ENCODE assay signal across 9 mouse cellular contexts in genomic region chr8:120520707-120521590, GRCm38 (mm10).
DNase-seq lines count a peak whose midpoint lies in the region; ATAC-seq lines count a peak whose summit lies in the region.
"Had no signal": no experiment of that assay in that cellular context is flagged by ENCODE, and none has a peak within 500 bp of the region (broad histone marks: within the 10 kb centered on the region; RNA-seq: fewer than 3 reads in every experiment).

No protein-coding gene starts in this region.

- ATAC-seq in megakaryocyte, adult 5-6 weeks (ENCODE audit: poor library complexity, severe bottlenecking), result no peak
- peak; percentile 50; the same call in 1 of the 2 replicates for ATAC-seq in embryonic facial prominence, embryonic 11.5 days (replicated peaks; ENCODE audit: insufficient number of reproducible peaks, low FRiP score, low TSS enrichment, low read depth)
- peak; percentile 84 for ATAC-seq in hindbrain, embryonic 11.5 days (ENCODE audit: low FRiP score)

- H3K36me3 ChIP-seq in megakaryocyte, embryonic 14.5 days (replicated peaks; ENCODE audit: low read length), result peaks cover 96% of the 10 kb centered on the region
- no peaks in the 10 kb centered on the region for H3K36me3 ChIP-seq in embryonic facial prominence, embryonic 11.5 days (replicated peaks; ENCODE audit: control insufficient read depth, insufficient read depth, low read depth, low read length)
- H3K36me3 ChIP-seq in hindbrain, embryonic 11.5 days (ENCODE audit: control insufficient read depth, insufficient read depth, low read length), result no peaks in the 10 kb centered on the region

- peak; percentile 68 for DNase-seq in embryonic facial prominence, embryonic 11.5 days (ENCODE audit: low spot score)
- peak; percentile 81 for DNase-seq in hindbrain, embryonic 11.5 days (ENCODE audit: low spot score)
- DNase-seq in lung, postnatal 25 days (ENCODE audit: low spot score), result peak; percentile 57
- DNase-seq in adrenal gland, postnatal 10 days, result no peak
- no peak for DNase-seq in right cerebral cortex, adult 2 months (ENCODE audit: low spot score in 2 of 2)
- no peak for DNase-seq in frontal cortex, postnatal 25 days (ENCODE audit: low spot score in 2 of 2)

- peak overlapping the region; percentile 18 for H3K4me3 ChIP-seq in megakaryocyte, embryonic 14.5 days (replicated peaks)
- H3K4me3 ChIP-seq in embryonic facial prominence, embryonic 11.5 days (ENCODE audit: low read depth, low read length), result no peak overlapping the region
- H3K4me3 ChIP-seq in hindbrain, embryonic 11.5 days (ENCODE audit: low read depth, low read length), result no peak overlapping the region

- H3K4me1 ChIP-seq in megakaryocyte, embryonic 14.5 days, result peaks cover 100% of the 10 kb centered on the region
- H3K4me1 ChIP-seq in embryonic facial prominence, embryonic 11.5 days (ENCODE audit: control insufficient read depth, insufficient read depth, low read length), result peaks cover 19% of the 10 kb centered on the region
- H3K4me1 ChIP-seq in hindbrain, embryonic 11.5 days (replicated peaks; ENCODE audit: control insufficient read depth, insufficient read depth, low read length), result peaks cover 54% of the 10 kb centered on the region

- 12% methylated on average over 20 of the region's 20 CpGs for WGBS in embryonic facial prominence, embryonic 11.5 days
- WGBS in hindbrain, embryonic 11.5 days, result 12% methylated on average over 19 of the region's 20 CpGs

- H3K9me3 ChIP-seq in megakaryocyte, embryonic 14.5 days, result no peaks in the 10 kb centered on the region
- no peaks in the 10 kb centered on the region for H3K9me3 ChIP-seq in embryonic facial prominence, embryonic 11.5 days (replicated peaks; ENCODE audit: control insufficient read depth, low read length)
- H3K9me3 ChIP-seq in hindbrain, embryonic 11.5 days (ENCODE audit: control insufficient read depth, low read length), result no peaks in the 10 kb centered on the region

- no peak overlapping the region for H3K9ac ChIP-seq in embryonic facial prominence, embryonic 11.5 days (replicated peaks; ENCODE audit: low read length)
- H3K9ac ChIP-seq in hindbrain, embryonic 11.5 days (ENCODE audit: low read depth, low read length), result peak overlapping the region; percentile 20; the same call in 1 of the 2 replicates

- no peak overlapping the region for H3K27ac ChIP-seq in embryonic facial prominence, embryonic 11.5 days (replicated peaks; ENCODE audit: low read depth, low read length)
- peak overlapping the region; percentile 93 for H3K27ac ChIP-seq in hindbrain, embryonic 11.5 days (ENCODE audit: low read depth, low read length)
- H3K27ac ChIP-seq: macrophage had no signal

- H3K4me2 ChIP-seq in embryonic facial prominence, embryonic 11.5 days (ENCODE audit: low read depth, low read length), result no peak overlapping the region
- H3K4me2 ChIP-seq in hindbrain, embryonic 11.5 days (replicated peaks; ENCODE audit: low read depth, low read length), result no peak overlapping the region; the same call in 1 of the 2 replicates

- no peaks in the 10 kb centered on the region for H3K27me3 ChIP-seq in megakaryocyte, embryonic 14.5 days (replicated peaks)
- no peaks in the 10 kb centered on the region for H3K27me3 ChIP-seq in embryonic facial prominence, embryonic 11.5 days (ENCODE audit: control insufficient read depth, insufficient read depth, low read length)
- H3K27me3 ChIP-seq in hindbrain, embryonic 11.5 days (ENCODE audit: control insufficient read depth, insufficient read depth, low read length), result no peaks in the 10 kb centered on the region

Comparison
In these comparisons a context has a peak if more than half of its experiments do, and no peak if none do; other contexts are left out.
1. DNase-seq: peak in embryonic facial prominence, embryonic 11.5 days (single experiment), hindbrain, embryonic 11.5 days (single experiment) and lung, postnatal 25 days (single experiment); none in adrenal gland, postnatal 10 days (single experiment), right cerebral cortex, adult 2 months (0 of 2) and frontal cortex, postnatal 25 days (0 of 2).